Mouse (Mus musculus): Measurements from ENCODE around the gene Cttnbp2.
"Not testable (repeated sequence)": the region's sequence is repeated elsewhere in the genome, so short reads cannot be mapped to it uniquely, and the experiment has no call there.

The Cttnbp2 gene

DNA sequence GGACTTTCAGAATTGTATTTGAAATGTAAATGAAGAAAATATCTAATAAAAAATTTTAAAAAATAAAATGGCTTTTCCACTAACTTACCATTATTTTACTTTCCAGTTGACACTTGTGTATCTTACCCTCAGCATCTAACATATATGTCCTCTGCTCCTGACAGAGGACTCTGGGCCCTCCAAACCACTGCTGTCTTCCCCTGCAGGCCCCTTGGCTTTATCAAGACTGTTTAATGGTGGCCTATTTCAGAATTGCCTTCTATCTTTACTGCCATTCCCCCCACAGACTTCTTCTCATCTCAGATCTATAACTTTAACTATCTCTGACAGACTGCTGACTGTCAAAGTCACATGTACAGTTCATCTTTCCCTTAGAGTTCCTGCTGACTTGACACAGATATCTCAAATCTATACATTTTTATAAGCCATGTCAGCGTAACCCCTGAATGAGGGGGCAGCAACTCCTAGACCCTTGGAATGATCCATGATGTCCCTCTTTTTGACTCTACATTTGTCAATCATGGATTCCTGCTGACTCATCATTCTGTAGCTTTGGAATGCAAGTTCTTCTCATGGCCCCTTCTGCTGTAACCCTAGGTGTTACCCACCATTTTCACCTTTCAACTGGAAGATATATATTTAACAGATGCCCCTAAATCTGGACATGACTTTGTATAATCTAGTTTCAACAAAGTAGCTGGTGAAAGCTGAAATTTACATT, 103.0 kb downstream of the Cttnbp2 start:
- no peak for DNase-seq

DNA sequence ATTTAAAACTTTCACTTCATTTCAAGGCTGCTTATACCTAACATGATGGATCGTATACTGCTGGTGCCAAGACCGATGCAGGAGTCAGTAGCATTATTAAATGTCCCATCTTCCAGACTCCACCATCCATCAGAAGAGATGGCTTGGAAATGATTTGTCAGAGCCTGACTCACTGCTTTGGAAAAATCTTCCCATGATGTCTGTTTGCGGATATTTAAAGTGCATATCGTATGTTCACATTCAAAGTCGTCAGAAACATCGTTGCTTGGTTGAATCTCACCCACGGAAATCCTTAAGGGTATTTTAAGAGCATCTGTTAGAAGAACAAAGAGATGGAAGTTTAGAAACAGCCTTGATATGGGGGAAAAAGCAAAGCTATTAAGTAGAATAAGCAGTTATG, 106.2 kb downstream of the Cttnbp2 start:
- no peak for DNase-seq

GRCm38 (mm10) chr6:18401066-18401674, 113.5 kb downstream of the Cttnbp2 start:
- DNase-seq = no peak

GRCm38 (mm10) chr6:18381380-18381779, 133.3 kb downstream of the Cttnbp2 start:
- no peak for DNase-seq

GRCm38 (mm10) chr6:18380300-18381202, 134.1 kb downstream of the Cttnbp2 start:
- no peak for DNase-seq

- not testable (repeated sequence) for DNase-seq
These were observed 136.9 kb downstream of the Cttnbp2 start for GRCm38 (mm10) chr6:18377755-18378154.

- no peak for DNase-seq
These were observed 139.9 kb downstream of the Cttnbp2 start for GRCm38 (mm10) chr6:18374744-18375143.

DNA sequence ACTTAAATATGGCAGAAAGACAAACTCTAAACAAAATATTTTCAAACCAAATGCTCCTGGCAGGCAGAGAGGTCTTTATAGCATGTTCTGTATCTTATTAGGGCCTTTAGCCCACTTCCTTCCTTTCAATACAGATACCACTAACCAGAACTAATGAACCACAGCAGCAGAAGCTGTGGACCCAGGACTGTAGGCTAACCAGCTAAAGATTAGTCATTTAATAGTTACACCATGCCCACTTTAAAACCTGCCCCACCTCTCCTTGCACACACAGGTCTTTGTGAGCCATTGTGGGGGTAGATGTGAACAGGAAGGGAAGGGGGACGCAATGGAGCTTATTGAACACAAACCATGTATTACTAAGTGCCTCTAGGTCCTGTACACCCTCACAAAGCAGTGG, 141.0 kb downstream of the Cttnbp2 start:
- no peak for DNase-seq

- peak; percentile 58 to 77 for DNase-seq
These were observed 142.0 kb downstream of the Cttnbp2 start for GRCm38 (mm10) chr6:18372447-18373228.

DNA sequence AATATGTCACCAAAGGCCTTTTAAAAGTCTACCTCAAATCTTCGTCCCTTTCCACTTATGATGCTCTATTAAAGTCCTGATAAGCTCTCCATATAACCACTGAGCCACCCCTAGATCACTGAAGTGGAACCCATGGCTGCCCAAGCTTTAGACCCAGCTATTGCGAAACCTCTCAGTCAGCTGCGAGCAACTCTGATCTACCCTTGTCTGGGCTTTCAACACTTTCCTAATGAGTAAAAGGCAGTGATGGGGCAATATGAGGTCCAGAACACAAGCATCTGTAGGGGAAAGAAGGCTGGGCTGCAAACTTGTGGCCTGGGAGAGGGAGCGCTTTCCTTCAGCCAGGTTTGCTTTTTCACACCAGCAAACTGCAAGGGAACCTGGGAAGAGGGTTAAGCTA, 144.9 kb downstream of the Cttnbp2 start:
- DNase-seq = no peak

- no peak for DNase-seq
These were observed 145.6 kb downstream of the Cttnbp2 start for GRCm38 (mm10) chr6:18369054-18369453.

- DNase-seq = no peak
These were observed 152.4 kb downstream of the Cttnbp2 start for GRCm38 (mm10) chr6:18362232-18362631.

- DNase-seq = no peak
These were observed 153.7 kb downstream of the Cttnbp2 start for GRCm38 (mm10) chr6:18360955-18361354.

DNA sequence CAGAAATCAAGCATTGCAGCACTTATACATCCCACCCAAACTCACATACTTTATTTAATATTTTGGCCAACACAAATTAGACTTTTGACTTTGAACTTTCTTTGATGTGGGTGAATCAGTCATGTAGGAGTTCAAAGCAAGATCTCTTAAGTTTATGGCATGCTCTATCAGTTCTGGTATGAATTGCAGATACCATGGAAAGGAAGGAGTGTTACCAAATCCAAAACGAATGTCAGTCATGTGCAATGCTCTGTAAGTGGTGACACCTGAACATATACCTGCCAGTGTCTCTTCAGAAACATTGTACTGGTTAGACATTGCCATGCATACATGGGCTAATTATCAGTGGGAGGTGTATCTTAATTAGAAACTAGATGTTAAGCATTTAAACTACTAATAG, 154.5 kb downstream of the Cttnbp2 start:
- no peak for DNase-seq

DNA sequence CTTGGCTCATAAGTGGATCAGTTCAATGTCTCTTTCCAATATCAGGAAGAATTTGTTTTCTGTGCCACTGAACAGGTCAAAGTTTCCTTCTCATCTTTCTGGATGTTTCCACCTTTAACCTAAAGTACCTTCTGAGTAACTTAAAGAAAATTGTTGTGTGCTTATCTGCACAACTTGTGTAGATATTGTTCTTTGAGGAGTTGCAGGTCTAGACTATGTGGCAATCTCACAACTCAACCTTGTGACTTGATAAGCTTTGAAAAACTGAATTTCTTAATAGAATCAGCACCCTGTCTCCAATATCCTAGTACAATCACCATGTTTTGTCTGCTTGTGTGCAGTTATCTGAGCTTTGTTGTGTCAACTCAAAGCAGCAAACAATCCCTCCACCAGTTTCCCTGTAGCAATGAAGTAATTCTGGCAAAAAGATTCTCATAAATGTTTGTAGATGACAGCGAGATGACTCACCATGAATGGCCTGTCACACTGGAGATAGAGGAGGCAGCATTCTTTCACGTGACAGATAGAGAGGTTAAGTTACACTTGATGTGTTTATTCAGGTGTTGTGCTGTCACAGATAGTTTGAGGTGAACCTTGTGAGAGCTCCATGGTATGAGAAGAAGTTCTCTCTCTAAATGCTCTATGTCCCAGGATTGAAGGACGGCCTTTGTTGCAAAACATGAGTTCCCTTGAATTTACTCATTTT, 165.3 kb downstream of the Cttnbp2 start:
- no peak for DNase-seq

GRCm38 (mm10) chr6:18344272-18344671, 170.4 kb downstream of the Cttnbp2 start:
- DNase-seq = no peak

DNA sequence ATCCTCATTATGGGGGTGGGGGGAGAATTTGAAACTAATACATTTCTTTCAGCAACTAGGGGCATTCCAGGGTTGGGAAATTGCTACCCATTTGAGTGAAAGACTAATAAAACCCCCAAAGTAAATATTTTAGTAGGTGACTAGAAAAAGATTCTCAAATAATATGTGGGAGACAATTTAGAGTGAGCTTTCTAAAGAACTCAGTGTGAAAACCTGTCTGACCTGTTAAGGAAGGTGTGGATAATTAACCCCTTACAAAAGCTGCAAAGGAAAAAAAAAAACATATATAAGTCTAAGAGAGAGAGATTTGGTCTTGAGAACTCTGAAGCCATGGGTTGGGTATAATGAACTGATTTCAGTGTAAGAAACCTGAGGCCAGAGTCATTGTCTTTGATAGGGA, 176.3 kb downstream of the Cttnbp2 start:
- no peak for DNase-seq

- no peak for DNase-seq
These were observed 179.2 kb downstream of the Cttnbp2 start for GRCm38 (mm10) chr6:18335393-18335792.

DNA sequence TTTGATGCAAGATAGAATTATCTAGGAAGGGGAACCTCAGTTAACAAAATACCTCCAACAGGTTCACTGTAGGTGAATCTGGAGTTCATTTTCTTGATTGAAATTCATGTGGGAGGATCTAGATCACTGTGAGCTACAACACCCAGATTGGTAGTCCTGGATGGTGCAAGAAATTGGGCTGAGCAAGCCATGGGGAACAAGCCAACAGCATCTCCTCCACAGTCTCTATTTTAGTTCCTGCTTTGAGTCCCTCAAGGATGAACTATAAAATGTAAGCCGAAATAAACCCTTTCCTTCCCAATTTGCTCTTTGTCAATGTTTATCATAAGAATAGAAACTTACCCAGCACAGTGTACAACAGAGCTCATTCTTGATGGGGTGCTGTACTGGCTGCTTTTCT, 191.7 kb downstream of the Cttnbp2 start:
- no peak for DNase-seq

Data from kidney, adult 8-10 months (tissue).